Mouse (Mus musculus): ENCODE measurements around the gene Icam2. TPM values are rescaled to one million over a fixed set of nuclear protein-coding genes. Genes with fewer than 3 reads are reported as not detected.
A peak's percentile ranks its signal among the peaks of the same experiment; 100 is the strongest.
"Not testable (repeated sequence)": the region's sequence is repeated elsewhere in the genome, so short reads cannot be mapped to it uniquely, and the experiment has no call there.

Gene Icam2
- total RNA-seq, 2 experiments from 2014 or later = 20.5 to 51.4 TPM

DNA sequence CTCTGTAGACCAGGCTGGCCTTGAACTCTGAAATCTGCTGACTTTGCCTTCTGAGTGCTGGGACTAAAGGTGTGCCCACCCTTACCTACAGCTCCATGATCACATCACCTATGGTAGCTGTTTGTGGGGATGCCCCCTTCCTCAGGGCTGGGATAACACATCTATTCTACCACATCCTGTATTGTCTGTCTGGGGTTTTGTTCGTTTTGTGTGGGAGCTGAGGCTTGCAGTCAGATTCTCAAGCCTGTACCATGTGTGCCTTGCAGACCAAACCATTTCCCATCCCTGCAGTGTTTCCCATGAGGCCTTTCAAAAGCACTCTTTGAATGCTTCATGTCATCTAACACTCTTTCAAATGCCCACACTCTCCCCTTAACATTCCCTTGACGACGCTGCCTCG is 35.9 kb downstream of the Icam2 start:
- no peak for ATAC-seq (replicated peaks; ENCODE audit: low FRiP score, low TSS enrichment, poor library complexity, severe bottlenecking)

DNA sequence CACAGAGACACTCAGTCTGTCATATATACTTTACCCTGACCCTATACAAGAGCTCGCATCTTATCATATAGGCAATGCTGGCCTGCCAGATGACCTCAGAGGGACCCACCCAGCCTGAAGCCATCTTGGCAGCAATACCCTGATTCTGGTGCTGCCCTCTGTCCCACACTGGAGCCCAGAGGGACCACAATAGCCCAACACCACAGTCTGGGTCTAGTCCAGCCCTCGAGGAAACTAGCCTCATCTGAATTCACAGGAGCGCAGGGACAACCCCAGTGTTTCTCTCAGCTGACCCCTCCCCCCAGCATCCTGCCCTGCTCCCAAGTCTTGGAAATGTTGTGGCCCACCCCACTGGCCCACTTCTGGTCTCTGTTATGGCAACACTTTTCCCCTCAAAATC is 36.6 kb downstream of the Icam2 start:
- ATAC-seq (replicated peaks; ENCODE audit: low FRiP score, low TSS enrichment, poor library complexity, severe bottlenecking) = no peak

DNA sequence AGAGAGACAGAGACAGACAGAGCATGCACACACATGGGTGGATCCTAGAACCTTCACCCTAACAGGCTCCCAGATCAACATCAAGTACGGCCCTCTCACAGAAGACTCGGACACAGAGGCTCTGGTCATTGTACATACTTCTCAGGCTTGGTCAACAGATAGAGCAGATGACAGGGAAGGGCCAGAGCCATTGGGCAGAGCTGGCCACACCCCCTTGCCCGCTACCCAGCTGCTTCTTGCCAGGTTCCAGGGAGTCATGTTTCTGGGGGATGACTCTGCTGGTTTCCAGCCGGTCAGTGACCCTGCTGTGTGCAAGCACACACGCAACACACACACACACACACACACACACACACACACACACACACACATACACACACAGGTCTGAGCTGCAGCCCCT is 37.0 kb downstream of the Icam2 start:
- ATAC-seq (replicated peaks; ENCODE audit: low FRiP score, low TSS enrichment, poor library complexity, severe bottlenecking) = no peak

DNA sequence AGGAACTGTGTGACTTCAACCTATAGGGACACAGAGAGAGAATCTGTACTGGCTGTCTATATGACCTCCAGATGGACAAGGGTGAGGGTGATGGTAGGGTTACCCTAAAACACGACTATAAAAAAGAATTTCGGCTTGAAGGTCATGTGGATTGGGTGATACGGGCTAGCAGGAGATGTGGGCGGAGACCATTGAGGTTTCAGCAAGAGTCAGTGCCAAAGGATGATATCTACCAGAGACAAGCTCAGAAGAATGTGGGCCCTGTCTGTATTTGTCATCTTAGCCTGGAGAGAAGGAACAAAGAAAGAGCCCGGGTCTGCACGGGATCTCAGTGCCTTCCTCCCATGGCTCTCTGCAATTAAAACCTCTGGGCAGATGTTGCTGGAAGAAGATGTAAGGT is 38.1 kb downstream of the Icam2 start:
- ATAC-seq (replicated peaks; ENCODE audit: low FRiP score, low TSS enrichment, poor library complexity, severe bottlenecking) = peak; percentile 71

DNA sequence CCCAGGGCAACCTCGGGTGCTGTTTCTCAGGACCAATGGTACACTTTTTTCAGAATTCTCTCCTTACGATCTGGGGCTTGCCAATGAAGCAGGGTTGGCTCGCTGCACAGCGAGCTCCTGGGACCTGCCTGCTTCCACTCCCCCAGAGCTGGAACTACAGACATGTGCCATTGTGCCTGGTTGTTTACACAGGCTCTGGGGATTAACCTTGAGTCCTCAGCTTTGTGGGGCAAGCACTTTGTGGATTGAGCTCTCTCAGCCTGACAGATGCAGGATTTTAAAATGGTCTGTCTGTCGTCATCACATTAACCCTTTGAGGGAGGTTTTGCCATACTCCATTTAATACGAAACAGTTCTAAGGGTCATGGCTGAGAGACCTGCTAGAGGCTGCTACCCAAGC is 43.0 kb downstream of the Icam2 start:
- ATAC-seq (replicated peaks; ENCODE audit: low FRiP score, low TSS enrichment, poor library complexity, severe bottlenecking) = no peak

DNA sequence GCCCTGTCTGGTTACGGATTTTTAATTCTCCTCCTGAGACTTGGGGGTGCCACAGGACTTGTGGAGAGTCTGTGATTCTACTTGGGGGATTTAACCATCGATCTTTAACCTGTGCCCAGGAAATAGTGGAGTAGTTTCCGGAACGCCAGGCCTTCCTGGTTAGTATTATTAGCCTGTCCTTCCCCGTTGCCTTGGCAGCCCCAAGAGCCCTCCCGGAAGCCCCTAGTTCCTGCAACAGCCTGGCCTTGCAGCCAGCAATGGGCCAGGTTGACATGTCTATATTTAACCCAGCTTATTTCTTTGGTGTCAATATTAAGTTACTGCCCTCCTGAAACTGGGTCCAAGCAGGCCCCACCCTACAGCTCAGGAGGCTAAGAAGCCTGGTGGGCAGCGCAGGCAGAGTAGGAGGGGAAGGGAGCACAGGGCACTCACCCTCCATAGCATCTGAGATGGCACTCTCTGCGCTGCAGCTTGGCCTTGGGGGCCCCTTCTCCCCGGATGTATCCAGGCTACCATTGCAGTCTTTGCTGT is 46.8 kb downstream of the Icam2 start:
- no peak for ATAC-seq (replicated peaks; ENCODE audit: low FRiP score, low TSS enrichment, poor library complexity, severe bottlenecking)

DNA sequence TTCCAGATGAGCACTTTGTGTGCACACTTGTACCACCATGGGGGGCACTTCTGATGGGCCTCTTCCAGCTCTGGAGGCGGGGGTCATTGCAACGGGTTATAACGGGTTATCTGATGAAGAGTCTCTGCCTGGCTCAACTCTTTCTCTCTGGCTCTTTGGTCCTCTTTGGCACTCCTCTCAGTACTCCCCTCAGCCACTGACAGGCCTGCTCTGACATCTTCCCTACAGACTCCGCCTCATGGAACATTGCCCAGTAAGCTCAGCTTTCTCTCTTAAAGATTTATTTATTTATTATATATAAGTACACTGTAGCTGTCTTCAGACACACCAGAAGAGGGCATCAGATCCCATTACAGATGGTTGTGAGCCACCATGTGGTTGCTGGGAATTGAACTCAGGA is 48.6 kb downstream of the Icam2 start:
- not testable (repeated sequence) for ATAC-seq (replicated peaks; ENCODE audit: low FRiP score, low TSS enrichment, poor library complexity, severe bottlenecking)

DNA sequence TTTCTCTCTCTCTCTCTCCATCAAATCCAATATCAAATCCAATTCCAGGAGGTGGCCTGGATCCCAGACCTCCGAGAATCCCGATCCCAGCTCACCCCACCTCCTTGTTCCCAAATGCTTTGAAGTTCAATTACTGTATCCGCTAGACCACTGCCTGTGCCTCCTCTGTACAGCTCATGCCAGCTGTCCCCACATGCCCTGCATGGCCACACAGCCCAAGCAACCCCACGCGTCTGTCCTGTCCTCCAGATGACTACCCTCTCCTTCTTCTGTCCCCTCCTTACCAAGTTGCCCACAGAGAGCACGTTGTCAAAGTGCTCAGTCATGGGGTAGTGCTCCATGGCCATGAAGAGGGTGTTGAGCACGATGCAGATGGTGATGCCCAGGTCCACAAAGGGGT is 49.0 kb downstream of the Icam2 start:
- ATAC-seq (replicated peaks; ENCODE audit: low FRiP score, low TSS enrichment, poor library complexity, severe bottlenecking) = no peak

DNA sequence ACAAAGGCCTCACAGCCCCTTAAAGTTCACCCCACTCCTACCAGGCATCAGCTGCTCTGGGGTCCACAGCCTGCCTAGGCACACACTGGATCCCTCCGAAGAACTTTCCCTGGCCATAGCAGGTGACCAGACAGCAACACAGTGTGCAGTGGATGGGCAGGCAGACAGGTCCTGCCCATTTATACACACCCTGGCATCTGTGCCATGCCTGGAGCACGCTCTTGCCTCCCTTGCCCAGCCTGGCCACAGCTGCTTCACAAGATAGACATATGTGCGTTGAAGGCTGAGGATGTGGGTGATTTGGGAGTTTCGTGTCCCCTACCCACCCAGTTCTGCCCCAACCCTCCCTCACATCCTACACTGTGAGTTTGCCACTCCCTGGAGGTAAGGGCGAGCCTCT is 49.8 kb downstream of the Icam2 start:
- no peak for ATAC-seq (replicated peaks; ENCODE audit: low FRiP score, low TSS enrichment, poor library complexity, severe bottlenecking)

DNA sequence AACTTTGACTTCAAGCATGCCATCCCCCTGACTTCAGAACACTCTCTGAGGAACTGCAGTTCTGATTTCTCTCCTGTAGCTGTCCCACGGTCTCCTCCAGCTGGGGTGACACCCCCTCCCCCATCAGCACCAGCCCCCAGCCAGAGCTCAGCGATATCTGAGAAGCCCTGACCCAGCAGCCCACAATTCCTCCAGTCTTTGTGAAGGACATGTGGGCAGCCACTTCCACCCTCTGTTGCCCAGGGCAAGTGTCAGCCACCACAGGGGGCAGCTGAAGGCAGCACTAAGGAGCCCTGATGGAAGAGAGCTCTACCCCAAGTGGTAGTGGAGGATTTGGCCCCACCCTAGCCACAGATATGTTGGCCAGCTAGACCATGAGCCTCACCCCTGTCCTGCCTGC is 53.8 kb downstream of the Icam2 start:
- ATAC-seq (replicated peaks; ENCODE audit: low FRiP score, low TSS enrichment, poor library complexity, severe bottlenecking) = no peak

DNA sequence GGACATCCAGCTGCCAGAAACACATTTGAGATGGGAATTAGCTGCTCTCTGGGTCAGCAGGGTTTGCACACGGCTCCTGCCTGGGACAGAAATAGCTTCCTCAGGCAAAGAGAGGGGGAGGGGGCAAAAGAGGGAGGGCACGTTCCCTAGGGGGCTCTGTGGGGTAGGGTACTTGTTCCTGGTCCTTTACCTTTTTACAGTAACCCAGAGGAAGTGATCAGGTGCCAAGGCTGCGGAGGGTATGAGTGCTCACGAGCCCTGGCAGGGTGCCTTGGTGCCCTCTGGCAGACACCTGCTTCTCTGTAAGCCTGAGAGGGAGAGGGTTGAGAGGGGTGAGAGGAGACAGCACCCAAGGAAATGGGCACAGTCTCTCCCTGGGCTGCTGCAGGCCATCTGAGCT is 55.4 kb downstream of the Icam2 start:
- no peak for ATAC-seq (replicated peaks; ENCODE audit: low FRiP score, low TSS enrichment, poor library complexity, severe bottlenecking)

DNA sequence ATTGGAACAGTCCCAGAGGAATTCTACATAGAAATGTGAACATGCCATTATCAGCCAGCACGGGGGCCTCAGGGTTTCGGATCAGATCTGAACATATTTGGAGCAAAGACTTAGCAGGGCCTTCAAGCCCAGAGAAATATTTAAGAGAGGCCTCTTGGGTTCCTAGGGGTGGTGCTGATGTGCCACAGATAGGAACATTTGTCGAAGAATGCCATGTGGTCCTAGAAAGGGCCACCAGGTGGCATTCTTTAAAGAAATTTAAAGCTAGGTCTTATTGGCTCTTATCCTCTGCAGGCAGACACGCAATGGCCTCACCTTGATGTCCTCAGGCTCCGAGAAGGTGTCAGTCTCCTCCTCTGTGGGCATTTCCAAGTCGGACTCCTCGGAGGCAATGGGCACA is 58.2 kb downstream of the Icam2 start:
- peak; percentile 81 for ATAC-seq (replicated peaks; ENCODE audit: low FRiP score, low TSS enrichment, poor library complexity, severe bottlenecking)

DNA sequence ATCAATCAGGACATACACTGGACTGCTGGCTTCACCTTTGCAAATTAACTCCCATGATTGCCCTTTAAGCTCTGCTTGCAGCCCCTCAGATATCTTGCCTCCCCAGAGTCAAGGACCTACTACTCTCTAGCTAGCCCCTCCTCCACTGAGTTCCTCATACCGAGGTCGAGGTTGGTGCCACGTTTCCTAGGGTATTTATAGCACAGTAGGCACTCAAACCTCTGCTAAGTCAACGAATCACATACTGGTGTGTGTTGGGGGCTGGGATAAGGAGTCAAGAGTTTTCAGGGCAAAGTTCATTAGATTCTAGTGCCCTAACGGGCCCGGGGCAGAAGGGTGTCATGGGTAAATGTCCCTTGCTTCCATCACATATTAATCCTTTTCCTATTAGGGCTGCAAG is 58.7 kb downstream of the Icam2 start:
- no peak for ATAC-seq (replicated peaks; ENCODE audit: low FRiP score, low TSS enrichment, poor library complexity, severe bottlenecking)

DNA sequence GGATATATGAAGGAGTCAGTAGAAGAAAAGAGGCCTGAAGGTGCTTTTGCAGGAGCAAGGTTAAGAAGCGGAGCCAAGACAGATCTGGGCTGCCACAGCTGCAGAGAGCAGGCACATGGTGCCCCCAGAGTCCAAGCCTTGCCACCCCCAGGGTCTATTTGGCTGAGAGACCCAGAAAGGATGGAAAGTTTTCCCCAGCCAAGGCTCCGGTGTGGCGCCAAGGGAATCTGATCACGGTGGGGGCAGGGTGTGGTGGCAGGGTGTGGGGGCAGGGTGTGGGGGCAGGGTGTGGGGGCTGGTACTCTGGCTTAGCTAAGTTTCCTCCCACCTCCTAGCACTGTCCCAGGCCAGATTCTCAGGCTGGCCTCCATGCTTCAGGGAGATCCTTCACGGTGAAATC is 59.4 kb downstream of the Icam2 start:
- ATAC-seq (replicated peaks; ENCODE audit: low FRiP score, low TSS enrichment, poor library complexity, severe bottlenecking) = no peak

Other genes with a start within 250 kb of the Icam2 start
- gene Gm10840, start 227.2 kb downstream of the Icam2 start, total RNA-seq (2014; fragmentation: Nextera tagmentation) = not detected in 2 replicates
- gene Gm10840, start 227.2 kb downstream of the Icam2 start, total RNA-seq (2017) = not detected in 2 replicates
- gene Limd2, start 227.2 kb downstream of the Icam2 start, total RNA-seq (2014; fragmentation: Nextera tagmentation) = 12.0 and 18.5 TPM in 2 replicates
- gene Limd2, start 227.2 kb downstream of the Icam2 start, total RNA-seq (2017) = 4.4 and 5.9 TPM in 2 replicates
- gene Strada, start 185.9 kb downstream of the Icam2 start, total RNA-seq (2014; fragmentation: Nextera tagmentation) = 20.3 and 29.6 TPM in 2 replicates
- gene Strada, start 185.9 kb downstream of the Icam2 start, total RNA-seq (2017) = 9.8 and 15.5 TPM in 2 replicates
- gene Ccdc47, start 171.7 kb downstream of the Icam2 start, total RNA-seq (2014; fragmentation: Nextera tagmentation) = 33.8 and 41.7 TPM in 2 replicates
- 218 and 232 TPM in 2 replicates for gene Ccdc47, start 171.7 kb downstream of the Icam2 start, total RNA-seq (2017)
- 65.1 and 66.6 TPM in 2 replicates for gene Ddx42, start 171.1 kb downstream of the Icam2 start, total RNA-seq (2014; fragmentation: Nextera tagmentation)
- 82.7 and 126 TPM in 2 replicates for gene Ddx42, start 171.1 kb downstream of the Icam2 start, total RNA-seq (2017)
- 115 and 123 TPM in 2 replicates for gene Ftsj3, start 132.0 kb downstream of the Icam2 start, total RNA-seq (2014; fragmentation: Nextera tagmentation)
- gene Ftsj3, start 132.0 kb downstream of the Icam2 start, total RNA-seq (2017) = 235 and 274 TPM in 2 replicates
- 126 and 145 TPM in 2 replicates for gene Psmc5, start 131.9 kb downstream of the Icam2 start, total RNA-seq (2014; fragmentation: Nextera tagmentation)
- gene Psmc5, start 131.9 kb downstream of the Icam2 start, total RNA-seq (2017) = 111 and 128 TPM in 2 replicates
- 93.8 and 120 TPM in 2 replicates for gene Smarcd2, start 115.1 kb downstream of the Icam2 start, total RNA-seq (2014; fragmentation: Nextera tagmentation)
- 201 and 272 TPM in 2 replicates for gene Smarcd2, start 115.1 kb downstream of the Icam2 start, total RNA-seq (2017)
- 1.4 and 3.5 TPM in 2 replicates for gene Tcam1, start 111.4 kb downstream of the Icam2 start, total RNA-seq (2014; fragmentation: Nextera tagmentation)
- 2.1 and 3.7 TPM in 2 replicates for gene Tcam1, start 111.4 kb downstream of the Icam2 start, total RNA-seq (2017)
- gene Gh, start 86.2 kb downstream of the Icam2 start, total RNA-seq (2014; fragmentation: Nextera tagmentation) = not detected in 2 replicates
- gene Gh, start 86.2 kb downstream of the Icam2 start, total RNA-seq (2017) = not detected in 2 replicates
- gene Cd79b, start 73.3 kb downstream of the Icam2 start, total RNA-seq (2014; fragmentation: Nextera tagmentation) = 5.1 and 21.6 TPM in 2 replicates
- gene Cd79b, start 73.3 kb downstream of the Icam2 start, total RNA-seq (2017) = 1.4 and 3.5 TPM in 2 replicates
- 0.11 TPM in 1 of 2 replicates, not detected in the other for gene Scn4a, start 34.8 kb downstream of the Icam2 start, total RNA-seq (2014; fragmentation: Nextera tagmentation)
- gene Scn4a, start 34.8 kb downstream of the Icam2 start, total RNA-seq (2017) = not detected in 2 replicates
- 4.6 TPM in 1 of 2 replicates, not detected in the other for gene Prr29, start 22.6 kb downstream of the Icam2 start, total RNA-seq (2014; fragmentation: Nextera tagmentation)
- not detected in 2 replicates for gene Prr29, start 22.6 kb downstream of the Icam2 start, total RNA-seq (2017)
- gene Ern1, start 99.8 kb upstream of the Icam2 start, total RNA-seq (2014; fragmentation: Nextera tagmentation) = 13.7 and 14.2 TPM in 2 replicates
- 7.0 and 9.8 TPM in 2 replicates for gene Ern1, start 99.8 kb upstream of the Icam2 start, total RNA-seq (2017)
- 23.4 and 24.2 TPM in 2 replicates for gene Tex2, start 225.3 kb upstream of the Icam2 start, total RNA-seq (2014; fragmentation: Nextera tagmentation)
- 22.4 and 32.8 TPM in 2 replicates for gene Tex2, start 225.3 kb upstream of the Icam2 start, total RNA-seq (2017)

Measured in megakaryocyte-erythroid progenitor cell, adult 5-6 weeks (primary cell).